In genomic region chr12:89896901-89897300, GRCm38 (mm10) we compare ENCODE assay signal across 15 mouse cellular contexts.
"Had no signal": no experiment of that assay in that cellular context is flagged by ENCODE, and none has a peak within 500 bp of the region (broad histone marks: within the 10 kb centered on the region; RNA-seq: fewer than 3 reads in every experiment).

No protein-coding gene starts in this region.

- H3K9me3 ChIP-seq: limb, embryonic 15.5 days; liver, embryonic 12.5 days; megakaryocyte, embryonic 14.5 days; neural tube, embryonic 15.5 days; stomach, embryonic 15.5 days had no signal

- H3K27me3 ChIP-seq: limb, embryonic 15.5 days; liver, embryonic 12.5 days; megakaryocyte, embryonic 14.5 days; neural tube, embryonic 15.5 days; stomach, embryonic 15.5 days had no signal

- H3K4me3 ChIP-seq: limb, embryonic 15.5 days; liver, embryonic 12.5 days; megakaryocyte, embryonic 14.5 days; myocyte; neural tube, embryonic 15.5 days; stomach, embryonic 15.5 days had no signal

- H3K4me1 ChIP-seq: limb, embryonic 15.5 days; liver, embryonic 12.5 days; megakaryocyte, embryonic 14.5 days; neural tube, embryonic 15.5 days; stomach, embryonic 15.5 days had no signal

- H3K36me3 ChIP-seq: limb, embryonic 15.5 days; liver, embryonic 12.5 days; neural tube, embryonic 15.5 days; stomach, embryonic 15.5 days had no signal

- DNase-seq: kidney, postnatal 36 days; layer of hippocampus, adult 9-11 months; layer of hippocampus, postnatal 36 days; lung, embryonic 14.5 days; lung, postnatal 10 days; midbrain, embryonic 14.5 days; thymus, postnatal 36 days had no signal

- H3K27ac ChIP-seq: kidney, postnatal 0 days; limb, embryonic 15.5 days; liver, embryonic 12.5 days; macrophage; neural tube, embryonic 15.5 days; stomach, embryonic 15.5 days had no signal

- H3K9ac ChIP-seq: limb, embryonic 15.5 days; liver, embryonic 12.5 days; lung, embryonic 14.5 days; neural tube, embryonic 15.5 days; stomach, embryonic 15.5 days had no signal

- ATAC-seq: liver, embryonic 12.5 days had no signal

- H3K4me2 ChIP-seq: limb, embryonic 15.5 days; liver, embryonic 12.5 days; lung, embryonic 14.5 days; neural tube, embryonic 15.5 days; stomach, embryonic 15.5 days had no signal
